Mouse (Mus musculus) kidney, adult 2 months (tissue): ENCODE measurements around the gene Nudt19.

Experiments
- CTCF ChIP-seq: fragments of 200-500 bp; conservative IDR thresholded peaks from 2 replicates; pipeline ENCODE4 v1.5.1; 2011; ENCODE audit warnings: low read depth, mild to moderate bottlenecking, control low read depth, low read length, moderate library complexity, mixed read lengths; ENCODE audit not compliant: insufficient read depth, insufficient read length
- POLR2A ChIP-seq: fragments of 200-500 bp; IDR thresholded peaks from one replicate; pipeline ENCODE4 v1.6.1; 2011; ENCODE audit warnings: low read depth, low read length, control low read depth

- TF ChIP-seq CTCF, result no peak
- TF ChIP-seq POLR2A, result no peak
Observed at GRCm38 (mm10) chr7:35586906-35587445, 30.9 kb upstream of the Nudt19 start.
